Mouse (Mus musculus): ENCODE measurements around the gene Vgll4.
A peak's percentile ranks its signal among the peaks of the same experiment; 100 is the strongest.

Vgll4 gene

DNA sequence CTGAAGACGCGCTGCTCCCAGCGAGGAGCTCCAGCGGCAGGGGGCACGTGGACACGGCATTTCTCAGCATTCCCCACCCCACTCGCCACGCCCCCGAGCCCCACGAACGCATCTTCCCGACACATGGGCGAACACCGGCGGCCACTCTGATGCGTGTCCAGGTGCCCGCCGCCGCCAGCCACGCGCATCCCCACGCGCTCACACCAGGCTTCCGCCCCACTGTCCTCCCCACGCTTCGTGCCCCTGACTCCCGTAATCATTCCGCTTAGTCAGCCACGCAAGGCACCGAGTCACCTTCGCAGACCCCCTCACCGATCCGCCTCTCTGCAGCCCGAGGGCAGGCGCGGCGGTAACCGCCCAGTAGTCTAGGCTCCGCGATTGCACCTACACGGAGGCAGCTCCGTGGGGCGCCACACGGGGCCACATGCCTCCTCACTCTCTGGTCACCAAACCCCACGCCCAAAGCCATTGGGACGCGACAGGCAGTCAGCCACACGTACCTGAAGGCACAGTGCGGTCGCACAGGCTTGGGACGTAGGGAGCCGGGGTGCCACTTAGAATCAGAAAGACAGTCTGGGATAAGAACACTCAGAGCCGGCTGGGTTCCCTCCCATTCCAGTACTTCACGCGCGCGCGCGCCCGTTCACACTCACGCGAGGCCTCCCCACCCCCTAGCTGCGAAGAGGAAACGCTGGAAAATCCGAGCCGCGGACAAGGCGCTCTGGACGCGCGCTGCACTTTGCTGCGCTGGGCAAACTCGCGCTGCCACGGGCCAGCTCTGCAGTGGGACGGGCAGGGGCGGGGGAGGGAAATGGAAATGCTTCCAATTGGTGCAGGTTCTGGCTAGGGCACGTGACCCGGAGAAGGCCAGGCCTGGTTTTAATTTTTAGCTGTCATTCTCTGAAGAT lies at the start of gene Vgll4:
Vgll4 (minus strand) TSS at position 782 of the 908 bp plus-strand sequence.
- DNase-seq (ENCODE audit: low read depth, low spot score) = no peak

DNA sequence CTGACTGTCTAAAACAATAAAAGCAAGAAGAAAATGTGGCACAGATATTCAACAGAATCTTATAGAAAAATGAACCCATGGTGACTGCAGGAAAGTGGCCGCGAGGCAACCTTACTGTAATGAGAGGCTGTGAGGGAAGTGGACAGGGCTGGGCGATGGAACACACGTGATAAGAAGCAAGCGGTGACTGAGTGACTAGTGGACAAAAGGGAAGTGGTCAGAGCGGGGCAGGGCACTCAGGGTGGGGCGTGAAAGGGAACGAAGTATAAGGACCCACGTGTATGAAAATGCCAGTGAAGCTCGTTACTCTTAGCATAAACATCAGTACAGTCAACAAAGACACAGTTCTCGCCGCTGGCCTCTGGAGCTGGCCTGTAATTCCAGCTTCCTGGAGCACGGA lies 45.7 kb upstream of the Vgll4 start:
- DNase-seq (ENCODE audit: low read depth, low spot score) = no peak

DNA sequence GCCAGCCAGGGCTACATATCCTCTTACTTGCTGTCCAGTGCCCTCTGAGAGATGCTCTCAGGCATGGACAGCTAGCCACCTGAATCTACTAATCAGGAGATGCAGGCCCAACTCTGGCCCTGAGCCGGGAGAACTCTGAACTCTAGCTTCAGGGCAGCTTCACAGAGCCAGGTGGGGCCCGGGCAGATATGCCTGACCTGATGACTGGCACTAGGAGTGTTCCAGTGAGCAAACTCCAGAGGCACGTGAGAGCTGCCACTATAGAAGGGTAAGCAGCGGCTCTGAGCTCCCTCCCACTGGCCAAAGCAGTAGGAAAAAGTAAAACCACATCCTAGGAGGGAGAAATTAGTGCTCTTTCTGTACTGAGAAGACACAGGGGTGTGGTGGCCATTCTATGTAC lies 43.8 kb upstream of the Vgll4 start:
- no peak for DNase-seq (ENCODE audit: low read depth, low spot score)

DNA sequence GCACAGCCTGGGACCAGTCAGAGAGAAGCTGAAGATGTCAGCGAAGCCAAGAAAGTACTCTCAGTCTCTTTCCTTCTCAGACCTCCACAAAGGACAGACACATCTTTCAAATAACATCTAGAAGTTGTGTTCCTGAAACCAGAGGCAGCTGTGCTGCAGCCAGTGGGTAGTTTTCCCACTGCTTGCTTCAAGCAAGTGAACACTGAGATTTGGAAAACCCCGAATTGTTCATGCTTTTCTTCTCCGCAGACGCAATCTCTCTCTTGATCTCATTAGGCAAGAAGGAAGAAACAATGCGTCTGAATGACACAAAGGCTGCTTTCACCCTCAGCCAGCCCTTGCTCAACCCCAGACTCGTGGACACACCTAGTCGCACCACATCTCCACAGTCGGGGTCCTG lies 42.0 kb upstream of the Vgll4 start:
- DNase-seq (ENCODE audit: low read depth, low spot score) = no peak

DNA sequence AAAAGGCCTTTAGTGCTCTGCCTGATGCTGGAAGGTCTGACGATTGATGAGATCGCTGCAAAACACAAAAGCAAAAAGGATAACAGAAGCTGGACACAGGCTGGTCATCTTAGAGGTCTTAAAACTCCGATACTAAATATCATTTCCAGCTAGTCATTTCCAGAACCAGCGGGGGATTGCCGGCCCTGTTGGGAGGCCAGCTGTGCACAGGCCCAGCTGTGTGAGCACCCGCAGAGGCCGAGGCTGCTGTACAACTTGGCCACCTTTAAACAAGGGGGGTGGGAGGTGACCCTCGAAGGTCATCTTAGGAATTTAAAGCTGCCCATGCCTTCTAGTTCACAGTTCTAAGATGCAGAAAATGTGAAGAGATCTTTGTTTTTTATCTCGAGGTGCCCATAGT lies 41.0 kb upstream of the Vgll4 start:
- DNase-seq (ENCODE audit: low read depth, low spot score) = no peak

DNA sequence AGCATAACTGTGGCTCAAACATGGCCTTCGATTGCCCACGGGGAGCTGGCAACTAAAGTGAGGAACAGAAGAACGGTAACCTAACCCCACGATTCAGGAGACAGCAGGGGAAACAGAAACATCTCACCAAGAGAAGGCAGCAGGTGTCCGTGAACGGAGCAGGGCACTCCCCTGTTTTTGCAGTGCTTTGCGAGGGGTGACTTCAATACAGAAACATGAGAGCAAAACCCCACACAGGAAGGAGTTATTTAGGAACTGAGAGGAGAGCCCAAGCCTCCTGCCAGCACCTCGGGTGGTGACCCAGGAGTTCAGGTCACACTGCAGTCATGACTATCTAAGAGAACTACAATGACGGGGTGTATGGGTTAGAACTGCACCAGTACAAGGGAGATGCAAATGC lies 40.5 kb upstream of the Vgll4 start:
- DNase-seq (ENCODE audit: low read depth, low spot score) = no peak

DNA sequence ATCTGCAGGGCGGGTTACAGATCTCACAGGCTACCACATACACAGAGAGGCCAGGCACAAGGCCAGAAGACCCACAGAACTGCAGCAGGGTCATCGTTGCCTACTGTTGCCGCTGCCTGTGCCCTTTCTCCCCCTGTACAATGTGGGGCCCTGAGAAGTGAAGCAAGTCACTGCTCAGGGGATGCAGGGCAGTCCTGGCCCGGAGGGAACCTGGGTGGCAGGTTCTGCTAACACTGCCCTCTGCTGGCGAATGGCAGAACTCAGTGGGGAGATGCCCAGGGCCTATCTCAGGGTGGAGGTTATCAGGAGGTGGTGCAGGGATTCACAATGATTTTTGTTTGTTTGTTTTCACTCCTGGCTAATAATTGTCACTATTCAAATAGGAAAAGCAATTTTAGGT lies 37.9 kb upstream of the Vgll4 start:
- DNase-seq (ENCODE audit: low read depth, low spot score) = peak; percentile 8

DNA sequence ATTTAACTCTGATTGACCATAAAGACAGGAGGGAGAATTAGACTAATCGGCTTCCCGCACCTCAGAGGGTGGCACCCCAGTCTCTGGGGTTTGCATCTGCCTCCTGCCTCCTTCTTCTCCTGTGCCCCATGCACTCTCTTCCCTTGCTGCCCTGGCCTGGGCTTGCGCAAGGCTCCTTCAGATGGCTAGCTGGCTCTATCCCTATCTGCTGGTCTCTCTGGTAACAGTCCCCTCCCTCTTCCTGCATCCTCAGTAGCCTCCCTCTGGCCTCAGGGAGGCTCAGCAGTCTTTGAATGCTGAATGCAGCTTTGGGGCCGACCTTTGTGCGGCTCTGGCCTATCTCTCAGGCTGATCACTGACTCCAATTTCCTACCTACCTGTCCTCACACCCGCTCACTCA lies 37.2 kb upstream of the Vgll4 start:
- no peak for DNase-seq (ENCODE audit: low read depth, low spot score)

DNA sequence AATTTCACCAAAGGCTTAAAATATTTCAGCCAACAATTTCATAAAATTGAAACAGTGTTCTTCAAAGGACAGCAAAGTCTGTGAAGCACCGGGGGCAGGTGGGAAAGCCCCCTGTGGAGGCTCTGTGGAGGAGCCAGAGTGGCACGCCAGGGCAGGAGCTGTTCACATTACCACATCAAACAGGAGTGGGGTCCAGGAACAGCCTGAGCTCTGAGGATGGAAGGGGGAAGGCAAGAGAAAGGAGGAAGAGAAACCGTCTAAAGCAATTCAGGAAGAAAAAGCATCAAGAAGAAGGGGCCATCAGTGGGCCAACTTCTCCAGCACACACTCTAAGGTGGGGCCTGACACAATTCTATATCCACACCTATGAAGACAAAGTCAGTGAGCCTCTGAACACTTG lies 36.3 kb upstream of the Vgll4 start:
- DNase-seq (ENCODE audit: low read depth, low spot score) = no peak

DNA sequence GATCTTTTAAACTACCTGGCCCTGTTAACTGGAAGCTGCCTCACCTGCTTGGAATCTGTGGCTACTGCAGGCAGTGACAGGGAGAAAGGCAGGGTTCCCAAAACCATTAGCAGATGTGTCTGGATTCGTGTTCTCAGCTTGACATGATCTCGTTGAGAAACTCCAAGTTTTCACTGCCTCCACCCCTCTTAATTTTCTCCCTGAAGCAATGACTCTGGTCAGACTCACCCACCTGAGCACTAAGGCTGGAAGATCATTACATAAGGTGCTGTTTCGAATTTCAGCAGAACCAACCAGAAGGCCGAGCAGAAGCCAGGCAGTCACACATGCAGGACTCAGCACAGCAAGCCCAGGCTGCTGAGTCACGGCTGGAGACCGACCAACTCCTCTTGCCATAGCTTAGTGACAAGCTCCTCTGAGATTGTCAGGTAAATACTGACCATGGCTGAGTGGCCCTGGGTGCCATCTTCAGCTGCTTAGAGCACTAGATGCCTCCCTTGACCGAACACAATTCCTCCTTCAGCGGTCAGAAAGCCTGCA lies 35.6 kb upstream of the Vgll4 start:
- no peak for DNase-seq (ENCODE audit: low read depth, low spot score)

DNA sequence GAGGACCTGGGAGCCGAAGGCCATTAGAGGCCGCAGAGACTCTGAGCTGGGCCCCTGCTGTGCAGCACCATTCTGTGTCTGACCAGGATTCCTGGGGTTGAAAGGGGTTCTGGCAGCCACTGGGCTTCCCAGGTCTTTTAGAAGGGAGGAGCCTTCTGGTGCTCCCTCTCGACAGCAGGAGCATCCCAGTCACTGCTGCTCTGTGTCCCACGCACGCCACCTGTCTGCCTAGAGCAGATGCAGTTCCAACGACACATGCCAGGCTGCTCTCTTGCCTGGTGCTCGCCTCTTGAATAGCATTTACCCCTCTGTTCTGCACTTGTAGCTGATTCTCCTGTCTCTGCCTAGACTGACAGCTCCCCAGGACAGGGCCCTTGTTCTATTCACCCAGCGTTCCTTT lies 34.8 kb upstream of the Vgll4 start:
- DNase-seq (ENCODE audit: low read depth, low spot score) = no peak

DNA sequence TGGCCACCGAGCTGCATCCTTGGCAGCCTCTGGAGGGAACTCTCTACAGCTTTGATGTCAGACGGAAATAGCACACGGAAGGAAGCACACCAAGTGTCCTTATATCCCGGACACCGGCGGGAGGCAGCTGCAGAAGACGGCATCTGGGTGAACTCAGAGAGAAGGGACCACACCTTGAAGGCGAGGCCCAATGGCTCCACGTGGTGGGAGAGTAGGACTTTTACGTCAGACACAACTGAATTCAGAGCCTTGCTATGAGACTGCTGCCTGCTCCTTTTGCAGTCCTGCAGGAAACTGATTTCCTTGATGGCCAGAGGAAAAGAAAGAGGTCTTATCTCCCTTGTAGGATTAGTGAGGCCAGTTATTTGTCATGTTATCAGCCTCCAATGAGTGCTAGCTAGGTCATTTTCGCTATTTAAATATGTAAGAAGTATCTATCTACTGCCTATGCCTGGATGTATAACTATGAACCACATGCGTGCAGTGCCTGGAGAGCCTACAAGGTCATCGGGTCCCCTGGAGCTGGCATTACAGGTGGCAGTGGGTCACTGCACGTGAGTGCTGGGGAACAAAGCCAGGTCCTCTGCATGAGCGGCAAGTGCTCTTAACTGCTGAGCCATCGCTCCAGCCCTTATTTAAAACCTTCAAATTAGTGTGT lies 28.7 kb upstream of the Vgll4 start:
- DNase-seq (ENCODE audit: low read depth, low spot score) = no peak

DNA sequence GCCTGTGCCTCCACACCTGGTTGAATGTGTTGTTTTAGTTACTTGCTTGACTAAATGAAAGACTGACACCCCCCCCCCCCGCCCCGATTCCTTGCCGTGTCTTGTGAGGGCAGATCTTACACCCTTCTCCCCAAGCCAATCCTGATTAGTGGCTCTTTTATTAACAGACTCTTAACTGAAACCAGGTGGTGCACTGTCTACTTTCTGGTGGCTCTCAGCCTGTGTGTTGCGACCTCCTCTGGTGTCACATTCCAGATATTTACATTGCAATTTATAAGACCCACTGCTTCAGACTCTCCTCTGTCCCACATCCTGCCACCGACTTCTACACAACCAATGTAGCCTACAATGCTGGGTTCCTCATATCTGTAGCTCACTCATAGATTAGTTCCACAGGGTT lies 27.7 kb upstream of the Vgll4 start:
- no peak for DNase-seq (ENCODE audit: low read depth, low spot score)

DNA sequence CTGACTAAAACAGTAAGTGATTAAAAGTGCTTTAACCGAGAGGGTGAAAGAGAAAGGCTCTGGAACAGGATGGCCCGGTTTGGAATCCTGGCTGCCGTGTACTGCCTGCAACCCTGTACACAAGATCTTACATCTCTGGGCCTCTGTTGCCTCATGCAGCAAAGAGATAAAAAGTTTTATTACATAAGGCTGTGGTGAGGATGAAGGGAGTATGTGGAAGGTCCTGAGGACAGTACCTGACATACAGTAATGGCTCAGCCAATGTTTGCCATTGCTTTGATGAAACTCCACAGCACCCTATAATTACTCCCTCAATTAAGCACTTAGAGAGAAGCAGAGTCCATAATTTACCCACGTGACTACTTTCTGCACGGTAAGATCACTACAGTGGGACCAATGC lies 27.1 kb upstream of the Vgll4 start:
- DNase-seq (ENCODE audit: low read depth, low spot score) = no peak

DNA sequence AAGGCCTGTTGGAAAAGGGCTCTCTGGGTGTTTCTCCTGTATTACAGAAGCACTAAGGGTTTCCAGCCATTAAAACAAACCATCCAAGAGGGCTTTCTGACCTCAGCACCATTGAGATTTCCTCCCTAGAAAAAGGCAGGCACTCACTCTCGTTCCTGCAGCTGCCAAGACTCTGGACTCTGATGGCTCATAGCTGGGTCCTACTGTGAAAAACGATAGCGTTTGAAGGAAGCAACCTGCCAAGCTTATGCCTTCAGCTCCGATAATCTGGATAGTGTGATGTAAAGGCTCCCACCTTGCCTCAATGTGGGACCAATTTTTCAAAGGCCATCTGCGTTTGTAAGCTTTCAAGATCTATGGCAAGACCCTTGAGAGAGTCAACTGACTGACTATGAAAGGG lies 24.3 kb upstream of the Vgll4 start:
- no peak for DNase-seq (ENCODE audit: low read depth, low spot score)

DNA sequence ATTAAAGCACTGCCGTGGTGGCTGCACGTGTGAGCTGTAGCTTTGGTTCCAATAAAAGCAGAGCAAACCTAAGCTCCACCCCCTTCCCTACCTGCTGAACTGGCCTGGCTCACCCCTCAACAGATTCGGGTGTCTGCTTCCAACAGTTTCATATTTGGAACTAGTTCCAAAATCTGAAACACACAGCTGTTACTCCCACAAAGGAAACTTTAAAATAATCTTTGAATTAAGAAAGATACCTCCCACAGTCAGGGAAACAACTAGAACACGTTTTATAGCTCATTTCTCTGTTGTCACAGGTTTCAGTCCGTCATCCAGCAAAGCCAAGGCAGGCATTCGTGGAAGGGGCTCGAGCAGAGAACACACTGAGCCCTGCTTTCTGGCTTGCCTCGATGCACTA lies 23.9 kb upstream of the Vgll4 start:
- DNase-seq (ENCODE audit: low read depth, low spot score) = no peak

DNA sequence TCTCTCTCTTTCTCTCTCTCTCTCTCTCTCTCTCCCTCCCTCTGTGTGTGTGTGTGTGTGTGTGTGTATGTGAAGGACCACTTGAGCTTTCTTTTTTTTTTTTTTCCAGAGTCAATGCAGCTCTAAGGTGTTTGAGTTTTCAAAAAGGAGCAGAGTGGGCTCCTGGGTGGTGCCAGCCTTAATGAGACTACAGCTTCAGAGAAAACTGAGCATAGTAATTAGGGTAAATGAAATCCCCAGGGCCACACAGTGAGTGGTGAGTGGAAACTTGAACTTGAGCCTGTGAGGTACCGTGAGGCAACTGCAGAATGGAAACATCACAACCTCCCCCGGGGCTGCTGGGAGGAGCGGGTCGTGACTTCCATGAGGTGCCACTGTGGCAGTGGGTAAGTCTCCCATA lies 22.1 kb upstream of the Vgll4 start:
- no peak for DNase-seq (ENCODE audit: low read depth, low spot score)

DNA sequence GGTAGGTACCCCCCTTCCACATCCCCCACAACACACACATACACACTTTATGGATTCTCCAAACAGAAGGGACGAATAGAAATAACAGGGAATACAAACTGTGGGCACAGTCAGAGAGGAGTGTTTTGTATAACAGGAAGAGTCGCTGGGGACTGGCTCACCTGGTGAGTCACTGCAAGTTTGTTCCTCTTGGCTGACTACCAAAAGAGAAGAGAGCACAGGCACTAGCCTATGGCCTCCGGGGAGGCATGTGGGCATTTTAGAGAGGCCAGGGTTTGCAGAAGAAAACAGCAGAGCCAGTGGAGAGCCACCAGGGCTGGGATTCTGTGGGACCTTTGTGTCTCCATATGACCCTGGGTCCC lies 18.8 kb upstream of the Vgll4 start:
- DNase-seq (ENCODE audit: low read depth, low spot score) = no peak

DNA sequence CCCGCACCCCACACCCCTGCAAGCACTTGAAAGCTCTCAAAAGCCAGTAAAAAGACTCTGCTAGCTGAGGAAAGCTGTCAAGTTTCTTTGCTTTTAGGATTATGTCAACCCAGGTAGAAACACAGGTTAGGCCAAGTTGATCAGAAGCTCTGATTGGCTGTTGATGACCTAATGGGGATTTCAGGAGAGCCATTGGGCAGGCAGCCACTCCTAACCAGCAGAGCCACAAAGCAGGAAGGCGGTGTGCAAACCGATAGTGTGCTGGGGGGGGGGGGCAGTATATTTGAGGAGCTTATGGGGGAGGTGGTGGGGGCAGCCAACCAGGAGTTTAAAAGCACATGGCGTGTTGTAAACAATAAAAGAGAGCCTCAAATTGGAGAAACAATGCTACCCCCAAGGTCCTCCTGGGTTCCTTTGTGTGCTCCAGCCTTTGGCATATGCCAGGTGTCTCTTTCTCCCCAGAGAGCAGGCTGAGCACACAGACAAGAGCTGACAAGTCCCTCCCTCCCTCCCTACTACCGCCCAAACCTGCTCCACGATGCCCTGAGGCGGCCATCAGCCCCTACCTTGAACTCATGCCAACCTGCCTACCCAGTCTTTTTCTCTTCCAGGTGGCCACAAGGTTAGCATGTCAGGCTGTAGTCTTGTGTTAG lies 18.3 kb upstream of the Vgll4 start:
- DNase-seq (ENCODE audit: low read depth, low spot score) = no peak

DNA sequence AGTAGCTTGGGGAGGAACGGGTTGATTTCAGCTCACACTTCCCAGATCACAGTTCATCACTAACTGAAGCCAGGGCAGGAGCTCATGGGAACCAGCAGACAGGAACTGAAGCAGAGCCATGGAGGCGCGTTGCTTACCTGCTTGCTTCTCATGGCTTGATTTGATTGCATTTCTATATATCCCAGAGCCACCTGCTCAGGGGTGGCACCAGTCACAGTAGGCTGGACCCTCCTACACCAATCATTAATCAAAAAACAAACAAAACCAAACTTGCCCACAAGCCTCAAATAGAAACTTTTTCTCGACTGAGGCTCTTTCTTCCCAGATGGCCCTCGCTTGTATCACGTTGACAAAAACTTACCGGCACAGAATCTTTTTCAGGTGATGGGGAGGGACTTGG lies 12.9 kb upstream of the Vgll4 start:
- DNase-seq (ENCODE audit: low read depth, low spot score) = no peak

DNA sequence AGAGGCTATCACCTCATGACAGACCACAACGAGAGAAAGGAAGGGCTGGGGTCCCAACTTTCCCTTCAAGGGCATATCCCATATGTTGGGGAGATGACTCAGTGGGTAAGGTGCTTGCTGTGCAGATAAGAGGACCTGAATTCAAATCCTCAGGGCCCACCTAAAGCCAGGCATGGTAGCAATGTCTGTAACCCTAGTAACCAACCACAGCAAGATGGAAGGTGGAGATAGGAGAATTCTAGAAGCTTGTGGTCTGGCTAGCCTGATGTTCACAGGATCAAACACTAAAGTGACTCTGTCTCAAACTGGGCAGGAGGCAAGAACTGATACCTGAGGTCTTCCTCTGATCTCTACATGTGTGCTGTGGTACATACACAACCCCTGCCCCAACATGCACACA lies 9.9 kb upstream of the Vgll4 start:
- no peak for DNase-seq (ENCODE audit: low read depth, low spot score)

DNA sequence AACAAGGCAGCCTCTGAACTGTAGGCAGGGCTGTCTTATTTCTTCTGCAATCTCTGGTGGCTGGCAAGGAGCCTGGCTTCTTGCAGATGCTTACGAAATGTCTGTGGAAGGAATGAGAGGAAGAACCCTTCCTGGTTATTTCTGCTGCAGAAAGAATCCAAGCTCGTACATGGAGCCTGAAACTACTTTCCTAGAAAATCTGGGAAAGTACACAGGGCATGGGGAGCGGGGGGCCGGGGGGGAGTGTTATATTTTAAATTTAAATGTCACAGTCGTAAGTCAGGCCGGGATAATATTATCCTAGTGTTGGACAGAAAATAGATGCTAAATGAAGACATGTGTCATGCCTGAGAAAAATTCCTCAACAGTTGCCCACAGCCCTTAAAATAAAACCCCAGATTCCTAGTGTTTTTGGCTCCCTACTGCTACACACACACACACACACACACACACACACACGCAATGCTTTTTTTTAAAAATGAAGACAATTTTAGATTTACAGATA lies 7.2 kb upstream of the Vgll4 start:
- no peak for DNase-seq (ENCODE audit: low read depth, low spot score)
